Mouse (Mus musculus): ENCODE measurements around the gene Grip2.

GRCm38 (mm10) chr6:91718067-91718466 lies 109.0 kb downstream of the Grip2 start:
- TF ChIP-seq CTCF (IDR thresholded peaks at IDR 0.05; ENCODE audit: borderline replicate concordance, insufficient read depth, low read length) (no peak), POLR2A (IDR thresholded peaks at IDR 0.05; ENCODE audit: low read depth, low read length) (no peak)
